Mouse (Mus musculus) forebrain, embryonic 15.5 days (tissue): ENCODE data around the gene Tsacc. TPM values are rescaled to one million over a fixed set of nuclear protein-coding genes. Genes with fewer than 3 reads are reported as not detected.

Experiments used
- ATAC-seq: fragments of 200-750 bp; cut with Nextera tagmentation; replicated peaks from 2 replicates; pipeline ENCODE4 v1.8.0; 2017; ENCODE audit warnings: mild to moderate bottlenecking, moderate TSS enrichment, moderate library complexity
- H3K27ac ChIP-seq: fragments of 300-500 bp; sonication (generic); replicated peaks from 2 replicates; pipeline ENCODE4 v1.5.1; 2015; ENCODE audit warnings: mild to moderate bottlenecking, inconsistent platforms
- H3K27me3 ChIP-seq: fragments of 300-500 bp; sonication (generic); 2 replicates; pipeline ENCODE4 v1.6.1; 2015; ENCODE audit warnings: inconsistent platforms
- H3K36me3 ChIP-seq: fragments of 300-500 bp; sonication (generic); 2 replicates; pipeline ENCODE4 v1.6.1; 2015; ENCODE audit warnings: mild to moderate bottlenecking, inconsistent platforms
- H3K4me1 ChIP-seq: fragments of 300-500 bp; sonication (generic); 2 replicates; pipeline ENCODE4 v1.6.1; 2015; ENCODE audit warnings: inconsistent platforms
- H3K4me2 ChIP-seq: fragments of 300-500 bp; sonication (generic); replicated peaks from 2 replicates; pipeline ENCODE4 v1.6.1; 2015; ENCODE audit warnings: mild to moderate bottlenecking, inconsistent platforms
- H3K4me3 ChIP-seq: fragments of 300-500 bp; sonication (generic); 2 replicates; pipeline ENCODE4 v1.5.1; 2015; ENCODE audit warnings: mild to moderate bottlenecking, inconsistent platforms
- H3K9ac ChIP-seq: fragments of 300-500 bp; sonication (generic); replicated peaks from 2 replicates; pipeline ENCODE4 v1.6.1; 2015; ENCODE audit warnings: mild to moderate bottlenecking, inconsistent platforms
- H3K9me3 ChIP-seq: fragments of 300-500 bp; sonication (generic); 2 replicates; pipeline ENCODE4 v1.6.1; 2016; ENCODE audit warnings: inconsistent platforms
- WGBS: fragments of 180-500 bp; shearing (Covaris S2); methylation state at CpG from one replicate; pipeline ENCODE4 v1.1.7; 2015; ENCODE audit warnings: mixed read lengths; 5-methylcytosine and 5-hydroxymethylcytosine counted together
- polyA plus RNA-seq: library from polyadenylated mRNA; unstranded; fragments of >200 nt; fragmentation: Nextera tagmentation; extraction: Ambion mirVana; gene quantifications from 2 replicates; pipeline ENCODE4 v1.2.1, GENCODE M21; 2015

Gene Tsacc
- polyA plus RNA-seq, 1 experiment from 2014 or later = 9.6 TPM

GRCm38 (mm10) chr3:88232851-88233649 is 63.7 kb downstream of the Tsacc start:
- no peak for ATAC-seq
- Histone ChIP-seq H3K36me3 (peaks cover 24% of the 10 kb centered on the region), H3K4me2 (no peak overlapping the region), H3K27ac (peak overlapping the region; percentile 99), H3K4me3 (no peak overlapping the region), H3K4me1 (peaks cover 92% of the 10 kb centered on the region), H3K9ac (no peak overlapping the region), H3K9me3 (no peaks in the 10 kb centered on the region), H3K27me3 (no peaks in the 10 kb centered on the region)
- WGBS = 7% methylated on average over 7 of the region's 7 CpGs

Other genes starting within 250 kb of the Tsacc start
- 167 and 170 TPM in 2 replicates for gene Naxe, start 238.5 kb downstream of the Tsacc start, polyA plus RNA-seq
- not detected in 2 replicates for gene Ttc24, start 218.7 kb downstream of the Tsacc start, polyA plus RNA-seq
- 7.1 and 8.9 TPM in 2 replicates for gene Iqgap3, start 215.0 kb downstream of the Tsacc start, polyA plus RNA-seq
- gene Mef2d, start 154.6 kb downstream of the Tsacc start, polyA plus RNA-seq = 20.1 and 21.3 TPM in 2 replicates
- 0.10 and 0.14 TPM in 2 replicates for gene Rhbg, start 42.3 kb downstream of the Tsacc start, polyA plus RNA-seq
- gene Gm38392, start 9.8 kb downstream of the Tsacc start, polyA plus RNA-seq = 0.23 TPM in 1 of 2 replicates, not detected in the other
- gene Cct3, start 117 bp upstream of the Tsacc start, polyA plus RNA-seq = 523 and 531 TPM in 2 replicates
- gene Glmp, start 28.0 kb upstream of the Tsacc start, polyA plus RNA-seq = 103 and 105 TPM in 2 replicates
- 1.7 and 2.0 TPM in 2 replicates for gene Tmem79, start 39.1 kb upstream of the Tsacc start, polyA plus RNA-seq
- gene Smg5, start 39.3 kb upstream of the Tsacc start, polyA plus RNA-seq = 59.8 and 65.1 TPM in 2 replicates
- 0.94 and 1.0 TPM in 2 replicates for gene Paqr6, start 67.6 kb upstream of the Tsacc start, polyA plus RNA-seq
- 0.27 TPM in 1 of 2 replicates, not detected in the other for gene Bglap3, start 75.7 kb upstream of the Tsacc start, polyA plus RNA-seq
- not detected in 2 replicates for gene Bglap2, start 81.7 kb upstream of the Tsacc start, polyA plus RNA-seq
- gene Bglap, start 87.5 kb upstream of the Tsacc start, polyA plus RNA-seq = not detected in 2 replicates
- gene Pmf1, start 113.3 kb upstream of the Tsacc start, polyA plus RNA-seq = 55.1 and 64.8 TPM in 2 replicates
- gene Slc25a44, start 128.1 kb upstream of the Tsacc start, polyA plus RNA-seq = 31.3 and 33.2 TPM in 2 replicates
- 16.3 and 17.7 TPM in 2 replicates for gene Sema4a, start 164.2 kb upstream of the Tsacc start, polyA plus RNA-seq
- gene Lmna, start 213.0 kb upstream of the Tsacc start, polyA plus RNA-seq = 23.4 and 27.5 TPM in 2 replicates
- gene Mex3a, start 235.4 kb upstream of the Tsacc start, polyA plus RNA-seq = 50.6 and 55.6 TPM in 2 replicates